Mouse (Mus musculus) forebrain, embryonic 16.5 days (tissue): Measurements from ENCODE around the gene Spata31. TPM values are rescaled to one million over a fixed set of nuclear protein-coding genes. Genes with fewer than 3 reads are reported as not detected.

Experiments
- ATAC-seq: fragments of 200-750 bp; cut with Nextera tagmentation; 2 replicates; pipeline ENCODE4 v1.8.0; 2017; ENCODE audit warnings: mild to moderate bottlenecking, moderate library complexity
- H3K27ac ChIP-seq: fragments of 300-500 bp; sonication (generic); 2 replicates; pipeline ENCODE4 v1.5.1; 2014; ENCODE audit warnings: low read length, control low read depth
- H3K27me3 ChIP-seq: fragments of 300-500 bp; sonication (generic); replicated peaks from 2 replicates; pipeline ENCODE4 v1.6.1; 2014; ENCODE audit warnings: low read length; ENCODE audit not compliant: control insufficient read depth, insufficient read depth
- H3K36me3 ChIP-seq: fragments of 300-500 bp; sonication (generic); 2 replicates; pipeline ENCODE4 v1.6.1; 2014; ENCODE audit not compliant: control insufficient read depth, insufficient read depth
- H3K4me1 ChIP-seq: fragments of 300-500 bp; sonication (generic); replicated peaks from 2 replicates; pipeline ENCODE4 v1.6.1; 2014; ENCODE audit warnings: low read length; ENCODE audit not compliant: control insufficient read depth, insufficient read depth
- H3K4me2 ChIP-seq: fragments of 300-500 bp; sonication (generic); 2 replicates; pipeline ENCODE4 v1.6.1; 2014; ENCODE audit warnings: mild to moderate bottlenecking, low read length, control low read depth
- H3K4me3 ChIP-seq: fragments of 300-500 bp; sonication (generic); replicated peaks from 2 replicates; pipeline ENCODE4 v1.5.1; 2014; ENCODE audit warnings: mild to moderate bottlenecking, low read length, control low read depth
- H3K9ac ChIP-seq: fragments of 300-500 bp; sonication (generic); replicated peaks from 2 replicates; pipeline ENCODE4 v1.6.1; 2014; ENCODE audit warnings: low read depth, low read length, control low read depth
- H3K9me3 ChIP-seq: fragments of 300-500 bp; sonication (generic); 2 replicates; pipeline ENCODE4 v1.6.1; 2016; ENCODE audit warnings: low read length; ENCODE audit not compliant: control insufficient read depth
- WGBS: fragments of 180-500 bp; shearing (Covaris S2); extraction: QIAGEN DNeasy Blood & Tissue Kit; methylation state at CpG from one replicate; pipeline ENCODE4 v1.1.7; 2014; 5-methylcytosine and 5-hydroxymethylcytosine counted together
- polyA plus RNA-seq: library from polyadenylated mRNA; unstranded; fragments of >200 nt; fragmentation: Nextera tagmentation; extraction: Ambion mirVana; gene quantifications from 2 replicates; pipeline ENCODE4 v1.2.1, GENCODE M21; 2015

Spata31 gene
- not detected in 2 replicates for polyA plus RNA-seq

DNA sequence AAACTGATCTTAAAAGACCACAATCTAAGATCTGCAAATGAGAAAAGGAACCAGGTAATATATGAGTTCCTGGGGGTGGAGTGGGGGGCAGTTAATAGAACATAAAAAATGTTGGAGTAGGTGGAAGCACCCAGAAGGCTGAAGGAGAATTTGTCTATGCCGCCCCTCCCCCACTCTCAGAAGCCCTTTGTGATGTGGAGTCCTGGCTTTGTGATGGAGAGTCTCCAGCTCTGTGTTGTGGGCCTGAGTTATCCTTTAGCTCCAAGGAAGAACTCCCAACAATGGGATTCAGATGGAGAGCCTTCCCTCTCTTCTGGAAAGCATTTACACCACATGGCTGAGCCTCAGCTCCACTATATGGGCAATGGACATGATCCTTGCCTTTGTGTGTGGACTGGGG lies at the start of gene Spata31:
Gene Spata31, plus strand, starts transcription at position 216 of the 400 bp plus-strand sequence.
- ATAC-seq: no peak
- Histone ChIP-seq H3K4me2 (no peak within 1 kb of the TSS), H3K4me1 (no peaks in the 10 kb centered on the region), H3K4me3 (no peak within 1 kb of the TSS), H3K27ac (no peak within 1 kb of the TSS), H3K27me3 (no peaks in the 10 kb centered on the region), H3K9ac (no peak within 1 kb of the TSS), H3K36me3 (no peaks in the 10 kb centered on the region), H3K9me3 (no peaks in the 10 kb centered on the region)
- WGBS: 73% methylated on average over 1 of the region's 1 CpGs

DNA sequence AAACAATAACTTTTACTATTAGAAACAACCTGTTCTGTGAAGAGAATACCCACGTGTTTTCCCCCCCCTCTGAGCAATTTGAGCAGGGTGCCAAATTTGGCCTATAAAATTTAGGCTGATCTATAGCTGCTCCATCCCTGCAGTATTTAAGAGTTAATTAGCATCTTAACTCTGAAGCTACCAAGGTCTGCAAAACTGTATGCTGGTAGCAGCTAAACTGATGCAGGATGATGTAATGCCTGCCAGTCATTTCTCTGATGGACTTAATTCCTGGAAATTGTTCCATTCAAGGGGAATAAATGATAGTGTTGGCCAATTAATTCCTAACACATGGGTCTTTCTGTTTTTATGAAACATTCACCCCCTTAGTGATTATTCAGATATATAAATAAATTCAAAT lies 14.1 kb upstream of the Spata31 start:
- Histone ChIP-seq H3K9me3 (no peaks in the 10 kb centered on the region), H3K4me2 (peak overlapping the region; percentile 28; the same call in 1 of the 2 replicates), H3K36me3 (no peaks in the 10 kb centered on the region), H3K4me1 (peaks cover 5% of the 10 kb centered on the region), H3K4me3 (no peak overlapping the region; the same call in 1 of the 2 replicates), H3K27me3 (no peaks in the 10 kb centered on the region), H3K9ac (no peak overlapping the region), H3K27ac (no peak overlapping the region)
- ATAC-seq: peak; percentile 58
- WGBS: 13% methylated on average over 1 of the region's 1 CpGs

DNA sequence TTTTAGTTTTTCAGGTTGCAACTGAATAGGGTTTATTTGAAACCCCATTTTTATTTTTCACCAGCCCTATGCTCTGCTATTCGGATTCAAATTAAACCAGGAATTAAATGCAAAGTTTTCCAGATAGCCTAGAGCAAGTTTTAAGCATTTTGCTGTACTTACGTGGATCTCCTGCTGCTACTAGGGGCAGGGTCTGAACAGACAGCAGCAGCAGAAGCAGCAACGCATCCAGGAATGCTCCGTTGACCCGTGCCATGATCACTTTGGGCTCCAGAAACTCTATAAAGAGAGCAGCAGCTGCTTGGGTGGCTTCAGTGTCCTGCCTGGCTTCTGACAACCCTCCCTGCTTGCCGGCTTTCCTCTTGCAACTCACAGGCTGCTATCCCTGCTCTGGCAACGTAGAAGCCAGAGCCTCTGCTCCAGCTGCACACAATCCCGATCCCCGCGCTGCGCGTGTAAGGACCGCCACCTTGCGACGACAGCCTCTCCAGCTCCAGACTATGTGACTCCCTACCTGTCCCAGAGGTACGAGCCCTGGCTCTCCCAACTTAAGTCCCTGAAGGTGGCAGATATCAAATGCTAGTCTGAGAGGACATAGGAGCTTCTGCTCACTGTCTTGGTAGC lies 13.5 kb upstream of the Spata31 start, which contains the start of gene Cntnap3:
Gene Cntnap3, minus strand, starts transcription at position 371 of the 624 bp plus-strand sequence.
- peak within 1 kb of the TSS; percentile 38 for H3K4me3 ChIP-seq
- peak within 1 kb of the TSS; percentile 49; the same call in 1 of the 2 replicates for H3K9ac ChIP-seq
- ATAC-seq: peak; percentile 99
- H3K9me3 ChIP-seq: no peaks in the 10 kb centered on the region
- H3K27ac ChIP-seq: no peak within 1 kb of the TSS
- H3K4me2 ChIP-seq: peak within 1 kb of the TSS; percentile 50
- 4% methylated on average over 16 of the region's 16 CpGs for WGBS
- H3K36me3 ChIP-seq: no peaks in the 10 kb centered on the region
- H3K4me1 ChIP-seq: peaks cover 5% of the 10 kb centered on the region
- no peaks in the 10 kb centered on the region for H3K27me3 ChIP-seq

Other genes with a start within 250 kb of the Spata31 start
- gene Cntnap3, start 13.5 kb upstream of the Spata31 start, polyA plus RNA-seq: 4.2 and 4.6 TPM in 2 replicates
- not detected in 2 replicates for gene Spata31d1c, start 115.7 kb downstream of the Spata31 start, polyA plus RNA-seq
- not detected in 2 replicates for gene Prss47, start 135.4 kb downstream of the Spata31 start, polyA plus RNA-seq
- 33.5 and 40.0 TPM in 2 replicates for gene Mfsd14b, start 195.6 kb downstream of the Spata31 start, polyA plus RNA-seq
- not detected in 2 replicates for gene Olfr465-ps1, start 220.7 kb downstream of the Spata31 start, polyA plus RNA-seq
- gene Olfr466, start 232.8 kb downstream of the Spata31 start, polyA plus RNA-seq: not detected in 2 replicates